Mouse (Mus musculus) left cerebral cortex, postnatal 25 days (tissue): ENCODE results near the gene Oxct2b. TPM values are rescaled to one million over a fixed set of nuclear protein-coding genes. Genes with fewer than 3 reads are reported as not detected.
A peak's percentile ranks its signal among the peaks of the same experiment; 100 is the strongest.
"Not testable (repeated sequence)": the region's sequence is repeated elsewhere in the genome, so short reads cannot be mapped to it uniquely, and the experiment has no call there.

ENCODE experiments used
- DNase-seq, 2 experiments: peaks; one replicate each; pipeline ENCODE4 v3.0.0; 2022; ENCODE audit warnings: low spot score in 2 of 2, mixed read lengths in 1 of 2
- intact Hi-C: fragments of 180-260 bp; cut with DNase I; formaldehyde crosslinking; loops from one replicate; pipeline ENCODE4 v1.15.1; 2025
- total RNA-seq, 2 experiments: library from RNA; stranded (reverse); gene quantifications; 2 replicates each; pipeline ENCODE4 v1.2.3; 2021

Gene Oxct2b
- total RNA-seq, 2 experiments from 2014 or later = 0.25 TPM; not detected in 1

DNA sequence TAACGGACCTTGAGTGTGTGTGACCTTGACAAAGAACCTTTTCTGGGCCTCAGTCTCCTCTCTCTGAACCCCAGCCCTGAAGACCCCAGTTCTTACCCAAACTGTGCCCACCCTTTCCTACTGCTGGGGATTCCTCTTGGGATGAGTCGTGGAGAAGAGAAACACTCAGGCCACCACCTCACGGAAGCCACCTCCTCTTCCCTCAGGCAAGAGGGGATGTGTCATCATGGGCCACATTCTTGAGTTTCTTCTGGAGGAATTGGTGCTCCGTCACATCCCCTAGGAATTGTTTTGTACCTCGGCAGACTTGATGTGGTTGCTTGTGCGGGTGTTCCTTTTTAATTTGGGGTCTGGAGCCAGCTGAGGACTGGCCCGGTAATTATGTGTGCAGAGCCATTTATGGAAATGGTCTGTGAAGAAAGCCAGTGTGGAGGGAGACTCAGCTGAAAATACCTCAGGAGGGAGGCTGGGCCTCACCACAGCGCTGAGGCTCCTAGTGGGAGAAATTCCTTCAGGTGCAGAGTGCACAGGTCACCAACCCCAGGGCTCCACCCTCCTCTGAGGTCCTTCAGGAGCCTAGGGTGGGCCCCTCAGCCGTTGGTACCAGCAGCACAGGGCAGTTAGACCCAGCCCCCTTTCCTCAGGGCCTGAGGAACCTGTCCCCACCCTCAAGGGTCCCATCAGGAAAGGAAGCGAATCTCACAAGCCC lies 4.6 kb upstream of the Oxct2b start:
- intact Hi-C loops, DNase-seq: not testable (repeated sequence)

DNA sequence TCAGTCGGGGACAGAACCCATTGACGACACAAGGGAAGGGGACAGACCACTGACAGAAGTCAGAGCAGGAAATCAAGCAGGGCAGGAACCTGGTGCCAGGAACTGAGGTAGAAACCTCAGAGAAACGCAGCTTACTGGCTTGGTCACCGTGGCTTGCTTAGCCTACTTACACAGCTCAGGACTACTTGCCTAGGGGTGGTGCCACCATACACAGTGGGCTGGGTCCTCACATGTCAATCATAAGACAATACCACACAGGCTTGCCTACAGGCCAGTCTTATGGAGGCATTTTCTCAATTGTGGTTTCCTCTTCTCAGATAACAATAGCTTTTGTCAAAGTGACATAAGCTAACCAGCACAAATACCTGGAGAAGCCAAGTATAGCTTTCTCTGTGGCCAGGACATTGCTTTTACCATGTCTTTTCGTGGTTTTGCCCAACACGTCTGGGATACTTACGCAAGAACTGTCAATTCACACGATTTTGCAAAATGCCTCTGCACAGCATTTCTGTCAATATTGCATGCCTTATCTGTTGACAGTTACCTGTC lies 3.8 kb upstream of the Oxct2b start:
- DNase-seq = no peak
- intact Hi-C loops = no loop called here

DNA sequence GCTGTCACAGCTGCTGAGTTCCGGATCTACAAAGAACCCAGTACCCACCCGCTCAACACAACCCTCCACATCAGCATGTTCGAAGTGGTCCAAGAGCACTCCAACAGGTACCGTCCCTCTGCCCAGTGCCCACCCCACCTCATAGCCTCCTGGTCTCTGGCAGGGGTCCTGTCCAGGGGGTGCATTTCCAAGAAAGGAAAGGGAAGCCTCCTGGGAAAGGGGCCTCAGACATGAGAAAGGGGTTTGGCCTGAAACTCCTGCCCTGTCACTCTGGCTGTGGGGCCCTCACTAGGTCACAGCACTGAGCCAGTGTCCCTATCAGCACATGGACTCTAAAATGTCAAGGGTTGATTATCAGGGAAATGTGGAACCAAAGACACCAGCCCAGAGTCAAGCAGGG lies 1.4 kb upstream of the Oxct2b start:
- DNase-seq, intact Hi-C loops: not testable (repeated sequence)

DNA sequence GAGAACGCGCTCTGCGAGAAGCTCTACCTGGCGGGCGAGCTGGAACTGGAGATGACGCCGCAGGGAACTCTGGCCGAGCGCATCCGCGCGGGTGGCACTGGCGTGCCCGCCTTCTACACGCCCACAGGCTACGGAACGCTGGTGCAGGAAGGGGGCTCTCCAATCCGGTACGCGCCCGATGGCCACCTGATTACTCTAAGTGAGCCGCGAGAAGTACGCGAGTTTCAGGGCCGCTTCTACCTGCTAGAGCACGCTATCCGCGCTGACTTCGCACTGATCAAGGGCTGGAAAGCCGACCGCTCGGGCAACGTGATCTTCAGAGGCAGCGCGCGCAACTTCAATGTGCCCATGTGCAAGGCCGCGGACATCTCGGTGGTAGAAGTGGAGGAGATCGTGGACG lies 574 bp downstream of the Oxct2b start:
- DNase-seq = peak; percentile 16 to 24
- intact Hi-C loops = not testable (repeated sequence)

DNA sequence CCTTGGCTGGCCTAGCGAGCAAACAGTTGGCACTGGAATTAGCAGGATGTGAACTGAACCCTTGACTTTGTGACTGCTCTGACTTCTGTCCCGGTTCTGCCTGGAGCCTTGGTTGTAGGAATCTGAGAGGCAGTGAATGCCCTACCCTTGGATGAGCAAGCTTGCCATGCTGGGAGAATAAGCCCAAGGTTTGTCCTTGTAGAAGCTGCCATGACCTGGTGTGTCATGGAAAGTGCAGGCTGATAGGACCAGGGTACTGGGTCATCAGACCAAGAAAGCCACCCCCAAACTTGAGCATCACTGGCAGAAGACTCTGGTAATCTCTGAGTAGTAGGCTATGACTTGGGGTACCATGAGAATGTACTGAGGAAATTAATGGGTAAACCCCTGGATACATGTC lies 5.2 kb downstream of the Oxct2b start:
- no peak for DNase-seq
- intact Hi-C loops = no loop called here

DNA sequence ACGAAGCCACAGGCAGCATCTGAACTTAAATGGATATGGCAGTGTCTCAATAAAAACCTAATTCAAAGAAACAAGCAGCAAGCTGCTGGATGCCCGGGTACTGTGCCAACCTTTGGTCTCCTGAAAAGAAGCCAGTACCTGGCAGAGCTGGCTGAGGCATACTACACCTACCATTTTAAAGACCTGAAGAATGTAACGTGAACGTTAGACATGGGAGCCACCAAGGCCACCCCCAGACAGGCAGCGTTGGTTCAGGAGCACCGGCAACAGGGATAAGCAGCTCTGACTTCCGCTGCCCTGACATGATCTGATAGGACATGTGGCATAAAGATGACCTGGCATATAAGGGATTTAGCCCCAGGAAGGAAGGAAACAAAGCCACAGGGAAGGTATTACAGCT lies 10.6 kb downstream of the Oxct2b start:
- intact Hi-C loops = no loop called here
- no peak for DNase-seq

DNA sequence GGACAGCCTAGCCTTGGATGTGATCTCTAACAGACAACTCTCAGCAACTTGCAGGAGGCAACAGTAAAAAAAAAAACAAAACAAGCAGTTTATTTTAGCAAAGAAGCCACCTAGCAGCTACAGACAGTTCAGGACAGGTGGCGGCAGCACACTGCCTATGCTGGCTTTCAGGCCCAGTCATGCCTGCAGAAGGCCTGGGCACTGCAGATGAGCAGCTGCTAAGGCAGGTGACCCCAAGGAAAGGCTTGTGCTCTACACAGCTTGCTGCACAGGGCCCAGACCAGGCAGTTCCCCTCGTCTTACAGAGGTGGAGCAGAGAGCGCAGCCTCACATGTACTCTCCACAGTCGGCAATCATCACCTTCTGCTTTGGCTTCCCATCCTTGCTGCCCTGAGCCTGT lies 11.0 kb downstream of the Oxct2b start:
- no peak for DNase-seq
- intact Hi-C loops = no loop called here

DNA sequence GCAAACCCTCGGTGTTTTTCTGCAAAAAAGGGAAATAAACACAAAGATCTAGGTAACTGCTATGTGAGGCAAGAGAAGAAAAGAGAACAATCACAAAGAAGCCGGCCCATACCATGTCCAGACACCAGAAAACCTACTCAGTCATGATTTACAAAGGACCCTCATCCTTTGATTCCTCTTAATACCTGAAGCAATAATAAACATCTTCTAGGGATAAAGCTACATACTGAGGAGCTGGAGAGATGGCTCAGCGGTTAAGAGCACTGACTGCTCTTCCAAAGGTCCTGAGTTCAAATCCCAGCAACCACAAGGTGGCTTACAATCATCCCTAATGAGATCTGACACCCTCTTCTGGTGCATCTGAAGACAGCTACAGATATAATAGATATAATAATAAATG lies 21.5 kb downstream of the Oxct2b start:
- intact Hi-C loops = no loop called here
- DNase-seq = no peak

DNA sequence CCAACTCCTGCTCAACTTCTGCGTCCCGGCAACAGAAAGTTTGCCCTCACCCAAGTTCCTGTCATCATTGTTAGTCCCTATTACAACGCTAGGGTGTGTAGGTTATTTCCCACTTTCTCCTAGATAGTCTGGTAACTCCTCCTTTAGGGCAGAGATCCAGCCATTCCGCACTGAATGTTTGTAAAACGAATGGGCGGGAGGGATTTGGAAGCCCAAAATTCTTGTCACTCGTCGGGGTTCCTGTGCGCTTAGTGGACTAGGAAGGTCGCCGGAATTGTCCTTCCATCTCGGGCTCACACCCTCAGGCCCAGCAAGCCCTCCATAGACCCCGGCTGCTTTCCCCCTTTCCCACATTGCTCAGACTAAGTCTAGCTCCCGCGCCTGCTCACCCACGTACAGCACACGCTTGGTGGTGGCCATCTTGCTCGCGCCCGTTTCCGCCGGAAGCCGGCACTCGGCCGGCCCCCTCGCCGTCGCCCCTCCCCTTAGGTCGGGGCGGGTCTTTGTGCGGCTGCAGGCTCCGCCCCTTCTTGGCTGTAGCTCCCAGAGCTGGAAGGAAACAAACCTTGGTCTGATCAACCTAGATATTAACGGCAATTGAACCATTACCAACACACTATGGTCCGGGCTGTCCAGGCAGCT lies 23.6 kb downstream of the Oxct2b start, which contains the start of gene Ppie:
Ppie (minus strand) TSS at position 439 of the 642 bp plus-strand sequence.
- DNase-seq = peak; percentile 70 to 75
- intact Hi-C loops = no loop called here

DNA sequence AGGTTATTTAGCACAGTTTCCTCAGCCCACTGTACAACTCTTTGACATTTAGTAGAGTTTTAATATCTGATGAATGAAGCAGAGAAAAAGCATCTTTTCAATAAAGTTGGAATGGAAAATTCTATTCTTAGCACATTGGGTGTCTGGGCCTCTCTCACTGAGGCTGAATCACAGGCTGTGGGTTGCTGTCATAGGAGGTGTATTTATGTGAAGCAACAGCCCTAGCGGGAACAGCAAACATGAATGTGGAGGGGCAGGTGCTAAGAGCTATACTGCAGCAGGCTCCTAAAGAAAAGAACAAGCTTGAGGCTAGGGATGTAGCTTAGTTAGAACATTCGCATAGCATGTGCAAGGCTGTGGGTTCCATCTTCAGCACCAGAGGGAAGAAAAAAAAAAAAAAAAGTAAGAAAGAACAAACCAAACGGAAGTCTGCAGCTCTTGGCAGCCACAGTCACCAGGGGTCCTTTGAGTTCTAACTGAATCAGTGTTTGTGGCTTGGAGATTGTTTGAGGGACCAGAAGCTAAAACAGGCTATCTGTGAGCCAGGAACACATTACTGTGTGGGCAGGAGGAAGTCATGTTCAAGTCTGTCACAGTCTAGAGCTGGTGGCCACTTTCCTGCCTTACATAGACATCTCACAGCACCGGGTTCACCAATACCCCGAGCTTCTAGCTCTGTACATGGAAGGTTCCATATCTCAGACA lies 31.5 kb downstream of the Oxct2b start:
- intact Hi-C loops = no loop called here
- peak; percentile 66 to 91 for DNase-seq

DNA sequence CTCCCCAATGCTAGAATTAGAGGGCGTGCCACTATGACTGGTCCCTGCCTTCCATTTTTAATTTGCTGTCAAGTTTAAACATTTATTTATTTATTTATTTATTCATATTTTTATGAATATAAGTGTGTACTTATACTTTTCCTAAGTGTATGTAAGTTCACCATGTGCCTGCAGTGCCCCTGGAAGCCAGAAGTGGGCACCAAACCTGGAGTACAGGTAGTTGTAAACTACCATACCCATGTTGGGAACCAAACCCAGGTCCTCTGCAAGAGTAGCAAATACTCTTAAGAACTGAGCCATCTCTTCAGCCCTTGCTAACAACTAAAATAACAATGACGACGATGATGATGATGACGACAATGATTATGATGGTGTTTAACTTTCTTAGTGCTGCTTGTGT lies 35.9 kb downstream of the Oxct2b start:
- intact Hi-C loops = no loop called here
- no peak for DNase-seq

DNA sequence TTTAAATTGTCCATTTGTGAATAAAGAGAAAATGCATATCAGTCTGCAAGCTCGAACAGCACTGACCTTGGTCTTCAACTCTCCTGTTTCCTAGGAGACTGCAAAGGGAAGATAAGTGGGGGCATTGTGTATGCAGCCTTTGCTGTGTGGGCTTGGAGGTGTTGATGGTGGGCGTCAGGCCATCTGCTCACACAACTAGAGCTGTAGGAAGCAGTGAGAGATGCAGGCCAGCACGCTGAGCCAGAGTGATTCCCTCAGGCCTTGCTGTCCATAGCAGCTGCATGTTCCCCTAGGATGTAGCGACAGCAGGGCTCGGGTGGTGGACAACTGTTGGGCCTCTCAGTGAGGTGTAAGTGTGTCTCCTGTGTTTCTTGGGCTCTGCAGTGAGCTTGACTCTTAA lies 36.9 kb downstream of the Oxct2b start:
- peak; percentile 72 to 95 for DNase-seq
- intact Hi-C loops = no loop called here

DNA sequence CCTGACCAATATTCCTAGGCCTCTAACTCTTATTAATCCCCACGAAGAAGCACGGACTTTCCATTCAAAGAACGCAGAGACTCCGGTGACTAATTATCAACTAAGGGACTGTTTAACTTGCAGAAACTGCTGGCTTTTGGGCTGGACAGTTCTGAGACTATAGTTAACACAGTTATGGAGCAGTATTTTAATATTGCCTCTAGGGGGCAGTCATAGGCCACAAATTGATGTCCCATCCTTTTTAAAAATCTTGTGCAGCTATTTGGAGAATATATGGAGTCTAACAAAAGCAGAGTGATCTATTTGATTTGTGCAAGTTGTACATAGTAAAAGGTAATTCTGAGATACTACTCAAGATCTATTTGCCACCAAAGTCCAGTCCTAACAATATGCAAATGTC lies 38.9 kb downstream of the Oxct2b start:
- DNase-seq = peak; percentile 56 to 77
- intact Hi-C loops = loop anchor here (1.0 to 5.0 kb wide), 3 partner anchors 45 to 100 kb away; no protein-coding TSS in a partner anchor

DNA sequence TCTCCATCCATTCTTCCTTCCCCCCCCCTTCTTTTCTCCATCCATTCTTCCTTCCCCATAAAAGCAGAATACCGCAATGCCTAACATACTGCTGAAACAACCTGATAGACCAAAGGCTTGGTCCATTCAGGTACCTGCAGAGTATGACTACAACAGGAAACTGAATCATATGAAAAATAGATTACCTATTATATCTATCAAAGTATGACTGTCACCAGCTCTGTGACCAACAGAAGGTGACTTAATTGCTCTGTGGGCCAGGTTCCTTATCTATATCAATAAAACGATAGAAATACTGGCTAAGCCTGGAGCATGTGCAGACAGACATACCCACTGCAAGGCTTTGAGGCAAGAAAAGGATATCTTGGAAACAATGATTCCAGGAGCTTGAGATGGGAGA lies 39.4 kb downstream of the Oxct2b start:
- intact Hi-C loops = loop anchor here (1.0 to 5.0 kb wide), 3 partner anchors 45 to 99 kb away; no protein-coding TSS in a partner anchor
- no peak for DNase-seq

DNA sequence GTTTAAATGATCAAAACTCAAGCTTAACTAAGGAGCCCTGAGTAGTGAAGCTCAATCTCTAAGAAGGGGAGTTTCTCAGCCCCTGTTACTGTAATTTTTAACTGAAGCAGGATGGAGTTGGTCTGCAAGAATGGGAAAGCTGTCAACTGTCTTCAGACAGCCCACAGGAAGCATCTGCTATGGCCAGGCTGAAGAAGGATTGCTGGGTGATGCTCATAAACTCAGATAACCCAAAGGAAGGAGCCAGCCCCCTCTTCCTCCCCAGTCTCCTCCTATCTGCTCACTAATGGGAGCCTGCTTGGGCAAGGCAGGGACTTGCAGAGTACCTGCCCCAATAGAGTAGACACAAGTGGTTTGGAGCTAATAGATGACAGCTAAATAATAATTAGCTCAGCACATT lies 39.8 kb downstream of the Oxct2b start:
- DNase-seq = peak in 1 of 2 experiments; percentile 18
- intact Hi-C loops = loop anchor here (1.0 to 5.0 kb wide), 3 partner anchors 44 to 99 kb away; no protein-coding TSS in a partner anchor

DNA sequence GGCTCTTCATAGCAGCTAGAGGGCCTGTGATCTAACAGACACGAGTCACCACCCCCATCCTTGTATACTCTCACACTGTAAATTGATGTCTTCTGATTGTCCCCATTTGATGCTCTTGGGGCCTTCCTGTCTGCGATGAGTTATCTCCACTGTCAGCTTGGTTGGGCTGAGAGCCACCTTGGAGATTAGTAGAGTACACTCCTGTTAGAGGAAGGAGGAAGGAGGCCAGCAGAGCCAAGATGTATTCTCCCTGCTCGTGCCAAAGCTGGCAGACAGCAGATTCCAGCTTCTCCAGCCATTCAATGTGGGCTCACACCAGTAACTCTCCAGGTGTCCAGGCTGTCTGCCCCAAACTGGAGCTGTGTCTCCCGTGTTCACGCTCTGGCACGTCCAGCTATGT lies 44.5 kb downstream of the Oxct2b start:
- intact Hi-C loops = no loop called here
- DNase-seq = no peak

DNA sequence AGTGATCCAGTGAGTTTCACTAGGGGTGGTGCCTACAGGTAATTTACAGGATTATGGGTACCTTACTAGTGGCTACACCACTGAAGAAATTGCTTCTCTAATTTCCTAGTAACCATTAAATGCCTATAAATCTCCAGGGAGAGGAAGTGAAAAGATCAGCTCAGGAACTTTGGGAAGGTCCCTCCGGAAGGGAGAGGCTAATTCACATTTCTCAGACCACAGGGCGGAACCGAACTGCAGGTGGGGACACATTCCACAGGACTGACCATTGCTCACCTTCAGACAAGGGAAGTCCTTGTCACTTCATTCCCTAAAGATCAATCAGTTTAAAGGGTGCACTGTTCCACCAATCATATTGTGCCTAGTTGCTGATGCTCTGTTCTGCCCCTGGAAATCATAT lies 45.2 kb downstream of the Oxct2b start:
- DNase-seq, intact Hi-C loops: not testable (repeated sequence)

DNA sequence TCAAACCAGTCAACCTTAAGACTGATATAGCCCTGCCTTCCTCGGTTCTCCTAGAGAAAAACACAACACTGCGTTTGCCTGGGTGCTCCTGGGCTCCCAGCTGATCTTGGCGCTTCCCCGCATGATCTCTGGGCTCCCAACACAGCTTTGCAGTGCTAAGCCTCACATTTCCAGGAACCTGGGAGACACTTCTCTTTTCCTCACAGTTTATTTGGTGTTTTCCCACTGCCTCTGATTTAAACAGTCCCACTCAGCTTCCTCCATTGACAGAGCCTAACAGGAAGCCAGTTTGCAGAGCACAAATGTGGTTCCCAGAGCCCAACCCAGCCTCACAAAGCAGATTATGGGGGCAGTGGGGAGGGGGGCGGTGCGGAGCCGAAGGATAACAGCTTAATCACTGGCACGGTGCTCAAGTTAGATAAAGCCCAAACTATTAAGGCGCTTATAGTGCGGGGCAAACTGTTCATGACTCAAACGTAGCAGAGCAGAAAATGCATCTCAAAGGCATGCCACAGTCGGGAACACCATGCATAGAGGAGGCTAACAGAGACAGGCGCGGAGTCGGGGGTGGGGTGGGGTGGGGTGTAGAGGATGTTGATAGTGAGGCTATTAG lies 46.3 kb downstream of the Oxct2b start:
- DNase-seq = peak in 1 of 2 experiments; percentile 36
- intact Hi-C loops = no loop called here

DNA sequence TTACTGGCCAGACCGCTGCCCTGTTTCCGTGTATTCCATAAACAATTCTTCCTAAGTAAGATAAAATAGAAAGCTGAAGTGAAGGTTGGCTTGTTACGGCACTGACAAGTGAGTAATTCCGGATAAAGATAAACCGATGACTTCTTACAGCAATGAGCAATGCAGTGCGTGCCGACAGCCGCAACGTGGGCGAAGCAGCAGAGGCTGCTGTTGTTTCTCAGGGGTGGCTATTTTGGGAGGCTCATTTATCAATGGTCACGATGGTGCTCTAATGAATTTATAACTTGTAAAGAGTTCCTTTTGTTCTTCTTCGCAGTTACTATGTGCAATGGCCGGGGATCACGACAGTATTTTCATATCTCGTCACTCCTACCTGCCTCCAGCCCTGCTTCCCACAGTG lies 48.1 kb downstream of the Oxct2b start:
- DNase-seq = peak; percentile 51 to 78
- intact Hi-C loops = no loop called here
